Mouse (Mus musculus): ENCODE results near the gene Hcfc2. TPM values are rescaled to one million over a fixed set of nuclear protein-coding genes. Genes with fewer than 3 reads are reported as not detected.

Hcfc2 gene
- polyA plus RNA-seq, 1 experiment from 2014 or later, result 24.5 TPM

GRCm38 (mm10) chr10:82662267-82662990 is 33.5 kb upstream of the Hcfc2 start:
- no peak overlapping the region for H3K27ac ChIP-seq
- 76% methylated on average over 14 of the region's 14 CpGs for WGBS
- no peak for ATAC-seq (replicated peaks; ENCODE audit: low FRiP score, low read depth)
- no peak overlapping the region for H3K4me2 ChIP-seq (ENCODE audit: low read length)
- H3K9me3 ChIP-seq (replicated peaks; ENCODE audit: low read length), result no peaks in the 10 kb centered on the region
- H3K4me3 ChIP-seq (replicated peaks; ENCODE audit: low read depth, low read length), result no peak overlapping the region
- no peaks in the 10 kb centered on the region for H3K36me3 ChIP-seq (ENCODE audit: insufficient read depth, low read length)
- H3K4me1 ChIP-seq (replicated peaks; ENCODE audit: insufficient read depth, low read length), result no peaks in the 10 kb centered on the region
- no peaks in the 10 kb centered on the region for H3K27me3 ChIP-seq (ENCODE audit: insufficient read depth, low read length)
- no peak overlapping the region for H3K9ac ChIP-seq (ENCODE audit: low read depth, low read length)
- no peak for DNase-seq (ENCODE audit: low spot score)
- no peak for TF ChIP-seq CTCF (IDR thresholded peaks at IDR 0.05; ENCODE audit: low read depth)

- Histone ChIP-seq H3K4me1 (replicated peaks; ENCODE audit: insufficient read depth, low read length) (no peaks in the 10 kb centered on the region), H3K27me3 (ENCODE audit: insufficient read depth, low read length) (no peaks in the 10 kb centered on the region), H3K9ac (ENCODE audit: low read depth, low read length) (no peak overlapping the region), H3K4me3 (replicated peaks; ENCODE audit: low read depth, low read length) (no peak overlapping the region), H3K4me2 (ENCODE audit: low read length) (no peak overlapping the region), H3K36me3 (ENCODE audit: insufficient read depth, low read length) (no peaks in the 10 kb centered on the region), H3K27ac (no peak overlapping the region), H3K9me3 (replicated peaks; ENCODE audit: low read length) (no peaks in the 10 kb centered on the region)
- DNase-seq (ENCODE audit: low spot score) (no peak), ATAC-seq (replicated peaks; ENCODE audit: low FRiP score, low read depth) (no peak)
- 82% methylated on average over 2 of the region's 2 CpGs for WGBS
- no peak for TF ChIP-seq CTCF (IDR thresholded peaks at IDR 0.05; ENCODE audit: low read depth)
Observed at GRCm38 (mm10) chr10:82663289-82663688, 32.7 kb upstream of the Hcfc2 start.

- Histone ChIP-seq H3K4me2 (ENCODE audit: low read length) (no peak overlapping the region), H3K27me3 (ENCODE audit: insufficient read depth, low read length) (no peaks in the 10 kb centered on the region), H3K36me3 (ENCODE audit: insufficient read depth, low read length) (no peaks in the 10 kb centered on the region), H3K4me1 (replicated peaks; ENCODE audit: insufficient read depth, low read length) (no peaks in the 10 kb centered on the region), H3K4me3 (replicated peaks; ENCODE audit: low read depth, low read length) (no peak overlapping the region), H3K9me3 (replicated peaks; ENCODE audit: low read length) (no peaks in the 10 kb centered on the region), H3K27ac (no peak overlapping the region), H3K9ac (ENCODE audit: low read depth, low read length) (no peak overlapping the region)
- ATAC-seq (replicated peaks; ENCODE audit: low FRiP score, low read depth), result no peak
- WGBS, result 64% methylated on average over 3 of the region's 3 CpGs
- no peak for TF ChIP-seq CTCF (IDR thresholded peaks at IDR 0.05; ENCODE audit: low read depth)
- DNase-seq (ENCODE audit: low spot score), result no peak
Observed at GRCm38 (mm10) chr10:82665951-82666350, 30.0 kb upstream of the Hcfc2 start.

- no peaks in the 10 kb centered on the region for H3K27me3 ChIP-seq (ENCODE audit: insufficient read depth, low read length)
- ATAC-seq (replicated peaks; ENCODE audit: low FRiP score, low read depth), result peak; percentile 73; the same call in 1 of the 2 replicates
- no peak overlapping the region for H3K4me3 ChIP-seq (replicated peaks; ENCODE audit: low read depth, low read length)
- H3K4me1 ChIP-seq (replicated peaks; ENCODE audit: insufficient read depth, low read length), result no peaks in the 10 kb centered on the region
- H3K9ac ChIP-seq (ENCODE audit: low read depth, low read length), result no peak overlapping the region
- peak; percentile 94 for DNase-seq (ENCODE audit: low spot score)
- WGBS, result 18% methylated on average over 22 of the region's 22 CpGs
- peak; percentile 88 for TF ChIP-seq CTCF (IDR thresholded peaks at IDR 0.05; ENCODE audit: low read depth)
- no peaks in the 10 kb centered on the region for H3K9me3 ChIP-seq (replicated peaks; ENCODE audit: low read length)
- peak overlapping the region; percentile 38 for H3K4me2 ChIP-seq (ENCODE audit: low read length)
- H3K36me3 ChIP-seq (ENCODE audit: insufficient read depth, low read length), result no peaks in the 10 kb centered on the region
- no peak overlapping the region for H3K27ac ChIP-seq
Observed at GRCm38 (mm10) chr10:82666436-82667234, 29.3 kb upstream of the Hcfc2 start.

- Histone ChIP-seq H3K4me1 (replicated peaks; ENCODE audit: insufficient read depth, low read length) (no peaks in the 10 kb centered on the region), H3K4me3 (replicated peaks; ENCODE audit: low read depth, low read length) (no peak overlapping the region), H3K36me3 (ENCODE audit: insufficient read depth, low read length) (no peaks in the 10 kb centered on the region), H3K27me3 (ENCODE audit: insufficient read depth, low read length) (no peaks in the 10 kb centered on the region), H3K9ac (ENCODE audit: low read depth, low read length) (no peak overlapping the region), H3K4me2 (ENCODE audit: low read length) (no peak overlapping the region), H3K27ac (no peak overlapping the region), H3K9me3 (replicated peaks; ENCODE audit: low read length) (no peaks in the 10 kb centered on the region)
- ATAC-seq (replicated peaks; ENCODE audit: low FRiP score, low read depth), result no peak
- no peak for TF ChIP-seq CTCF (IDR thresholded peaks at IDR 0.05; ENCODE audit: low read depth)
- 76% methylated on average over 6 of the region's 6 CpGs for WGBS
- DNase-seq (ENCODE audit: low spot score), result no peak
Observed at GRCm38 (mm10) chr10:82670205-82670604, 25.8 kb upstream of the Hcfc2 start.

- Histone ChIP-seq H3K4me1 (replicated peaks; ENCODE audit: insufficient read depth, low read length) (no peaks in the 10 kb centered on the region), H3K27ac (no peak overlapping the region), H3K4me3 (replicated peaks; ENCODE audit: low read depth, low read length) (no peak overlapping the region), H3K36me3 (ENCODE audit: insufficient read depth, low read length) (no peaks in the 10 kb centered on the region), H3K9ac (ENCODE audit: low read depth, low read length) (no peak overlapping the region), H3K9me3 (replicated peaks; ENCODE audit: low read length) (no peaks in the 10 kb centered on the region), H3K27me3 (ENCODE audit: insufficient read depth, low read length) (no peaks in the 10 kb centered on the region), H3K4me2 (ENCODE audit: low read length) (no peak overlapping the region)
- no peak for DNase-seq (ENCODE audit: low spot score)
- no peak for ATAC-seq (replicated peaks; ENCODE audit: low FRiP score, low read depth)
- TF ChIP-seq CTCF (IDR thresholded peaks at IDR 0.05; ENCODE audit: low read depth), result no peak
- WGBS, result 76% methylated on average over 6 of the region's 6 CpGs
Observed at GRCm38 (mm10) chr10:82676949-82677348, 19.0 kb upstream of the Hcfc2 start.

Data from kidney, postnatal 0 days (tissue).